Mouse (Mus musculus): ENCODE results near the gene Megf11. TPM values are rescaled to one million over a fixed set of nuclear protein-coding genes. Genes with fewer than 3 reads are reported as not detected.

Megf11 gene
- total and polyA plus RNA-seq, 3 experiments: 0.33 to 2.0 (median 1.6) TPM

DNA sequence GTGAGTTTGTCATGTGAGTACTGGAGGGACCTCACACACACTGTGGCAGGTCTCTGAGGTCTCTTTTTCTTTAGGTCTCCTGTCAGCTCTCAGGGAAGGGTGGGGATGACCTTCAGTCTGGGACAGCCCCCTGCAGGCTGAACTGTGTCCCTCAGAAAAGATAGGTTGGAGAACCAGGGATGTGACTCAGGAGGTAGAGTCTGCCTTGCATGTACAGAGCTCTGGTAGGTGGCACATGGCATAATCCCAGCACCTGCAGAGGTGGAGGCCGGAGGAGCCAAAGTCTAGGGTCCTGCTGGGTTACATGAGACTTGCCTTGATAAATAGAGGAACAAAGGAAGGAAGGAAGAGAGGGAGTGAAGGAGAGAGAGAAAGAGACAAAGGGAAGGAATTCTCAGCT is 206.0 kb downstream of the Megf11 start:
- H3K36me3 ChIP-seq (ENCODE audit: control insufficient read depth, insufficient read depth, low read length): no peaks in the 10 kb centered on the region
- H3K9ac ChIP-seq (ENCODE audit: low read depth, low read length): no peak overlapping the region
- TF ChIP-seq CTCF (IDR thresholded peaks at IDR 0.05) (no peak), POLR2A (IDR thresholded peaks at IDR 0.05; ENCODE audit: insufficient read depth, low read depth, low read length) (no peak), EP300 (IDR thresholded peaks at IDR 0.05; ENCODE audit: insufficient read depth, low read depth, low read length) (no peak)
- intact Hi-C loops (cut with DNase I): no loop called here
- no peak for DNase-seq
- H3K27me3 ChIP-seq (ENCODE audit: control insufficient read depth, insufficient read depth, low read length): no peaks in the 10 kb centered on the region
- H3K79me2 ChIP-seq (replicated peaks; ENCODE audit: control insufficient read depth, insufficient read depth, low read length): no peaks in the 10 kb centered on the region
- 75% methylated on average over 1 of the region's 1 CpGs for WGBS
- no peak overlapping the region for H3K27ac ChIP-seq
- no peaks in the 10 kb centered on the region for H3K4me1 ChIP-seq (ENCODE audit: control insufficient read depth, insufficient read depth, low read length)
- no peak overlapping the region for H3K4me3 ChIP-seq

GRCm38 (mm10) chr9:64594442-64594841 is 209.0 kb downstream of the Megf11 start:
- no peaks in the 10 kb centered on the region for H3K79me2 ChIP-seq (replicated peaks; ENCODE audit: control insufficient read depth, insufficient read depth, low read length)
- no peak overlapping the region for H3K4me3 ChIP-seq
- 36% methylated on average over 8 of the region's 8 CpGs for WGBS
- no peak overlapping the region for H3K9ac ChIP-seq (ENCODE audit: low read depth, low read length)
- no peak overlapping the region for H3K27ac ChIP-seq
- H3K27me3 ChIP-seq (ENCODE audit: control insufficient read depth, insufficient read depth, low read length): no peaks in the 10 kb centered on the region
- H3K4me1 ChIP-seq (ENCODE audit: control insufficient read depth, insufficient read depth, low read length): no peaks in the 10 kb centered on the region
- DNase-seq: peak in 1 of 2 experiments; percentile 16
- TF ChIP-seq EP300 (IDR thresholded peaks at IDR 0.05; ENCODE audit: insufficient read depth, low read depth, low read length) (no peak), CTCF (IDR thresholded peaks at IDR 0.05) (no peak), POLR2A (IDR thresholded peaks at IDR 0.05; ENCODE audit: insufficient read depth, low read depth, low read length) (no peak)
- no peaks in the 10 kb centered on the region for H3K36me3 ChIP-seq (ENCODE audit: control insufficient read depth, insufficient read depth, low read length)
- intact Hi-C loops (cut with DNase I): no loop called here

- H3K9ac ChIP-seq (ENCODE audit: low read depth, low read length): no peak overlapping the region
- no peak for TF ChIP-seq CTCF (IDR thresholded peaks at IDR 0.05)
- TF ChIP-seq EP300 (IDR thresholded peaks at IDR 0.05; ENCODE audit: insufficient read depth, low read depth, low read length): no peak
- no peak for TF ChIP-seq POLR2A (IDR thresholded peaks at IDR 0.05; ENCODE audit: insufficient read depth, low read depth, low read length)
- no peak for DNase-seq
- no peaks in the 10 kb centered on the region for H3K36me3 ChIP-seq (ENCODE audit: control insufficient read depth, insufficient read depth, low read length)
- H3K27ac ChIP-seq: no peak overlapping the region
- no peaks in the 10 kb centered on the region for H3K79me2 ChIP-seq (replicated peaks; ENCODE audit: control insufficient read depth, insufficient read depth, low read length)
- WGBS: 94% methylated on average over 7 of the region's 7 CpGs
- H3K4me3 ChIP-seq: no peak overlapping the region
- peaks cover 4% of the 10 kb centered on the region for H3K4me1 ChIP-seq (ENCODE audit: control insufficient read depth, insufficient read depth, low read length)
- no peaks in the 10 kb centered on the region for H3K27me3 ChIP-seq (ENCODE audit: control insufficient read depth, insufficient read depth, low read length)
- intact Hi-C loops (cut with DNase I): no loop called here
Measured at GRCm38 (mm10) chr9:64598427-64598826, 213.0 kb downstream of the Megf11 start.

DNA sequence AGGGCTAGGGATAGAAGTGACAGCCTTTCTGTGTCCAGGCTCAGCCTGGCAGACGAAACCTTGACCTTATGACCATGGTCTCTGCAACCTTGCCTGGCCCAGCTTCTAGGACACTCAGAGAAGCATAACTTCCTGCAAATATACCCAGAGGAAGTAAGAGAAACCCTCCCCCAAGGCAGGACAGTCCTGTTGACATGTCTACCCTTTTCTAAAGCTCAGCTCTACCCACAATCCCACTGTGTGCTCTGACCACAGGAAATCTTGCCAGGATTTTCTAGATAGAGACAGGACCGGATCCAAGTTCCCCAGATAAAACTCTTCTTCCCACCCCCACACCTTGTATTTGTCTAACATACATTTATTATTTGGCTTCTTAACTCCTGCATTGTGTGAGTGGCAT is 215.3 kb downstream of the Megf11 start:
- H3K4me1 ChIP-seq (ENCODE audit: control insufficient read depth, insufficient read depth, low read length): peaks cover 4% of the 10 kb centered on the region
- H3K79me2 ChIP-seq (replicated peaks; ENCODE audit: control insufficient read depth, insufficient read depth, low read length): no peaks in the 10 kb centered on the region
- intact Hi-C loops (cut with DNase I): no loop called here
- no peaks in the 10 kb centered on the region for H3K36me3 ChIP-seq (ENCODE audit: control insufficient read depth, insufficient read depth, low read length)
- no peak overlapping the region for H3K4me3 ChIP-seq
- H3K27me3 ChIP-seq (ENCODE audit: control insufficient read depth, insufficient read depth, low read length): no peaks in the 10 kb centered on the region
- no peak overlapping the region for H3K27ac ChIP-seq
- H3K9ac ChIP-seq (ENCODE audit: low read depth, low read length): no peak overlapping the region
- no peak for DNase-seq
- 29% methylated on average over 2 of the region's 2 CpGs for WGBS
- TF ChIP-seq EP300 (IDR thresholded peaks at IDR 0.05; ENCODE audit: insufficient read depth, low read depth, low read length) (no peak), CTCF (IDR thresholded peaks at IDR 0.05) (no peak), POLR2A (IDR thresholded peaks at IDR 0.05; ENCODE audit: insufficient read depth, low read depth, low read length) (no peak)

DNA sequence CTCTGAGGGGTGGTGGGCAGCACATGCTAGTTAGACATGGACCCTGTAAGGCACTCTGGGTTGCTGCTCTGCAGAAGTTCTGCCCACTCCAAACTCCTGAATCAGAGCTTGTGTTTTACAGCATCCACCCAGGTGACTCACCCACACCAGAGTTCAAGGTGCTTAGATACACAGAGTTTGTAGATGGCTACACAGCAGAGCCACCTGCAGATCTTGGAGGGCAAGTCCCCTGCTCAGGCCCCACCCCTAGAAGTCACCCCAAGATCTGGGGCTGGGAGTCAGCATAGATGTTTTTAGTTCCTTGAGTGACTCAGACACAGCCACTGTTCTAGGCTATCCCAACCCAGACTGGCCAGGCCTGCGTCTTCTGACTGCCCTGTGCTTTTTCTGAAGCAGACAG is 217.5 kb downstream of the Megf11 start:
- Histone ChIP-seq H3K27ac (no peak overlapping the region), H3K4me1 (ENCODE audit: control insufficient read depth, insufficient read depth, low read length) (peaks cover 4% of the 10 kb centered on the region), H3K9ac (ENCODE audit: low read depth, low read length) (no peak overlapping the region), H3K79me2 (replicated peaks; ENCODE audit: control insufficient read depth, insufficient read depth, low read length) (no peaks in the 10 kb centered on the region), H3K36me3 (ENCODE audit: control insufficient read depth, insufficient read depth, low read length) (no peaks in the 10 kb centered on the region), H3K27me3 (ENCODE audit: control insufficient read depth, insufficient read depth, low read length) (no peaks in the 10 kb centered on the region), H3K4me3 (no peak overlapping the region)
- intact Hi-C loops (cut with DNase I): no loop called here
- no peak for TF ChIP-seq EP300 (IDR thresholded peaks at IDR 0.05; ENCODE audit: insufficient read depth, low read depth, low read length)
- no peak for TF ChIP-seq CTCF (IDR thresholded peaks at IDR 0.05)
- TF ChIP-seq POLR2A (IDR thresholded peaks at IDR 0.05; ENCODE audit: insufficient read depth, low read depth, low read length): no peak
- no peak for DNase-seq
- 72% methylated on average over 1 of the region's 1 CpGs for WGBS

- H3K4me3 ChIP-seq: no peak overlapping the region
- no peak overlapping the region for H3K27ac ChIP-seq
- H3K36me3 ChIP-seq (ENCODE audit: control insufficient read depth, insufficient read depth, low read length): no peaks in the 10 kb centered on the region
- intact Hi-C loops (cut with DNase I): no loop called here
- no peak overlapping the region for H3K9ac ChIP-seq (ENCODE audit: low read depth, low read length)
- H3K79me2 ChIP-seq (replicated peaks; ENCODE audit: control insufficient read depth, insufficient read depth, low read length): no peaks in the 10 kb centered on the region
- peaks cover 4% of the 10 kb centered on the region for H3K4me1 ChIP-seq (ENCODE audit: control insufficient read depth, insufficient read depth, low read length)
- no peak for TF ChIP-seq EP300 (IDR thresholded peaks at IDR 0.05; ENCODE audit: insufficient read depth, low read depth, low read length)
- no peak for TF ChIP-seq CTCF (IDR thresholded peaks at IDR 0.05)
- no peak for TF ChIP-seq POLR2A (IDR thresholded peaks at IDR 0.05; ENCODE audit: insufficient read depth, low read depth, low read length)
- no peaks in the 10 kb centered on the region for H3K27me3 ChIP-seq (ENCODE audit: control insufficient read depth, insufficient read depth, low read length)
- 64% methylated on average over 7 of the region's 7 CpGs for WGBS
- no peak for DNase-seq
Measured at GRCm38 (mm10) chr9:64604217-64604711, 218.8 kb downstream of the Megf11 start.
